Mouse (Mus musculus) MEL (cell line): ENCODE results near the gene Snx10. TPM values are rescaled to one million over a fixed set of nuclear protein-coding genes. Genes with fewer than 3 reads are reported as not detected.

ENCODE experiments used
- DNase-seq: peaks from one replicate; pipeline ENCODE4 v3.0.0; 2011; ENCODE audit warnings: low read depth, low spot score
- H3K27ac ChIP-seq: 2 replicates; pipeline ENCODE4 v1.5.1; 2012; ENCODE audit warnings: low read depth, mild to moderate bottlenecking, control low read depth, low read length, moderate library complexity; ENCODE audit not compliant: control insufficient read depth
- H3K27me3 ChIP-seq, 2 experiments: fragments of 150-350 bp in 1 of 2; sonication (generic) in 1 of 2; 2 replicates each; pipeline ENCODE4 v1.6.1; 2012; ENCODE audit warnings: low read length in 2 of 2, mild to moderate bottlenecking in 2 of 2, improper control_type of control experiment in 1 of 2, moderate library complexity in 1 of 2; ENCODE audit not compliant: insufficient read depth in 2 of 2, control insufficient read depth in 1 of 2
- H3K36me3 ChIP-seq, 2 experiments: 2 replicates each; pipeline ENCODE4 v1.6.1; 2012 to 2014; ENCODE audit warnings: low read length in 2 of 2, improper control_type of control experiment in 1 of 2, inconsistent platforms in 1 of 2, mild to moderate bottlenecking in 1 of 2; ENCODE audit not compliant: insufficient read depth in 2 of 2, control insufficient read depth in 1 of 2
- H3K4me1 ChIP-seq, 2 experiments: fragments of 150-350 bp in 1 of 2; sonication (generic) in 1 of 2; 2 replicates each; pipeline ENCODE4 v1.6.1; 2012; ENCODE audit warnings: low read length in 2 of 2, improper control_type of control experiment in 1 of 2, mild to moderate bottlenecking in 1 of 2; ENCODE audit not compliant: insufficient read depth in 2 of 2, control insufficient read depth in 1 of 2
- H3K4me3 ChIP-seq, 2 experiments: fragments of 150-350 bp in 1 of 2; sonication (generic) in 1 of 2; 2 replicates each; pipeline ENCODE4 v1.5.1; 2012; ENCODE audit warnings: low read depth in 2 of 2, low read length in 2 of 2, mild to moderate bottlenecking in 2 of 2, moderate library complexity in 2 of 2, control low read depth in 1 of 2, improper control_type of control experiment in 1 of 2; ENCODE audit not compliant: control insufficient read depth in 1 of 2, insufficient read depth in 1 of 2
- H3K79me2 ChIP-seq: 2 replicates; pipeline ENCODE4 v1.6.1; 2012; ENCODE audit warnings: mild to moderate bottlenecking, low read length, moderate library complexity; ENCODE audit not compliant: control insufficient read depth, poor library complexity, insufficient read depth
- H3K9ac ChIP-seq: 2 replicates; pipeline ENCODE4 v1.6.1; 2012; ENCODE audit warnings: low read depth, mild to moderate bottlenecking, control low read depth, low read length, moderate library complexity; ENCODE audit not compliant: control insufficient read depth, poor library complexity, severe bottlenecking
- H3K9me3 ChIP-seq: fragments of 150-350 bp; sonication (generic); replicated peaks from 2 replicates; pipeline ENCODE4 v1.6.1; 2012; ENCODE audit warnings: mild to moderate bottlenecking, low read length, improper control_type of control experiment, moderate library complexity; ENCODE audit not compliant: insufficient read depth
- BHLHE40 ChIP-seq: IDR thresholded peaks from 2 replicates; pipeline ENCODE4 v1.6.1; 2012; ENCODE audit warnings: low read depth, mild to moderate bottlenecking, inconsistent platforms, low read length, improper control_type of control experiment, borderline replicate concordance
- CHD1 ChIP-seq: IDR thresholded peaks from 2 replicates; pipeline ENCODE4 v1.6.1; 2012; ENCODE audit warnings: low read depth, mild to moderate bottlenecking, inconsistent platforms, low read length, improper control_type of control experiment
- ELF1 ChIP-seq: IDR thresholded peaks from 2 replicates; pipeline ENCODE4 v1.6.1; 2014; ENCODE audit warnings: low read depth, mild to moderate bottlenecking, inconsistent platforms, low read length, improper control_type of control experiment, moderate library complexity
- HCFC1 ChIP-seq: IDR thresholded peaks from 2 replicates; pipeline ENCODE4 v1.6.1; 2012; ENCODE audit warnings: low read depth, mild to moderate bottlenecking, inconsistent platforms, low read length, improper control_type of control experiment, moderate library complexity
- JUND ChIP-seq: IDR thresholded peaks from 2 replicates; pipeline ENCODE4 v1.6.1; 2011; ENCODE audit warnings: low read depth, mild to moderate bottlenecking, improper control_type of control experiment, low read length
- MAX ChIP-seq: IDR thresholded peaks from 2 replicates; pipeline ENCODE4 v1.6.1; 2011; ENCODE audit warnings: low read length, improper control_type of control experiment
- MYB ChIP-seq: IDR thresholded peaks from 2 replicates; pipeline ENCODE4 v1.6.1; 2011; ENCODE audit warnings: mild to moderate bottlenecking, low read depth, low read length, improper control_type of control experiment
- NRF1 ChIP-seq: IDR thresholded peaks from 2 replicates; pipeline ENCODE4 v1.6.1; 2014; ENCODE audit warnings: low read depth, mild to moderate bottlenecking, inconsistent platforms, low read length, improper control_type of control experiment, moderate library complexity; ENCODE audit not compliant: poor library complexity, insufficient read depth, severe bottlenecking
- POLR2A ChIP-seq, 2 experiments: IDR thresholded peaks; 2 replicates each; pipeline ENCODE4 v1.6.1; 2011 to 2012; ENCODE audit warnings: low read length in 2 of 2, mild to moderate bottlenecking in 2 of 2, control low read depth in 1 of 2, improper control_type of control experiment in 1 of 2, low read depth in 1 of 2, moderate library complexity in 1 of 2; ENCODE audit not compliant: control insufficient read depth in 1 of 2, insufficient read depth in 1 of 2, poor library complexity in 1 of 2
- RAD21 ChIP-seq: IDR thresholded peaks from 2 replicates; pipeline ENCODE4 v1.6.1; 2011; ENCODE audit warnings: mild to moderate bottlenecking, low read depth, low read length, improper control_type of control experiment
- SMC3 ChIP-seq: IDR thresholded peaks from 2 replicates; pipeline ENCODE4 v1.6.1; 2011; ENCODE audit warnings: low read depth, low read length, improper control_type of control experiment
- TCF12 ChIP-seq: IDR thresholded peaks from 2 replicates; pipeline ENCODE4 v1.6.1; 2014; ENCODE audit warnings: low read depth, mild to moderate bottlenecking, inconsistent platforms, low read length, improper control_type of control experiment, moderate library complexity
- UBTF ChIP-seq: IDR thresholded peaks from 2 replicates; pipeline ENCODE4 v1.6.1; 2012; ENCODE audit warnings: low read depth, mild to moderate bottlenecking, inconsistent platforms, low read length, improper control_type of control experiment, moderate library complexity, borderline replicate concordance; ENCODE audit not compliant: insufficient read depth
- ZKSCAN1 ChIP-seq: IDR thresholded peaks from 2 replicates; pipeline ENCODE4 v1.6.1; 2012; ENCODE audit warnings: low read depth, mild to moderate bottlenecking, inconsistent platforms, low read length, improper control_type of control experiment, moderate library complexity
- ZNF384 ChIP-seq: IDR thresholded peaks from 2 replicates; pipeline ENCODE4 v1.6.1; 2012; ENCODE audit warnings: low read depth, mild to moderate bottlenecking, inconsistent platforms, low read length, improper control_type of control experiment
- polyA plus RNA-seq, 2 experiments: library from polyadenylated mRNA; stranded (reverse) in 1 of 2; unstranded in 1 of 2; fragments of >175 nt in 1 of 2; fragments of >200 nt in 1 of 2; gene quantifications; 2 replicates each; pipeline versions ENCODE4 v1.2.1 to v1.2.4; 2012; ENCODE audit warnings: low replicate concordance in 2 of 2, low read depth in 1 of 2; ENCODE audit not compliant: insufficient read length in 2 of 2, insufficient read depth in 1 of 2, missing spikeins in 1 of 2
- total RNA-seq: library from RNA; depleted of rRNA; stranded (reverse); fragments of 300-350 nt; gene quantifications from 2 replicates; pipeline ENCODE4 v1.2.3, GENCODE M21; 2012

Gene Snx10
- total and polyA plus RNA-seq, 3 experiments, result 3.9 to 7.0 TPM; not detected in 1

GRCm38 (mm10) chr6:51486731-51487130, 37.0 kb upstream of the Snx10 start:
- Histone ChIP-seq H3K9ac (no peak overlapping the region; the same call in 1 of the 2 replicates), H3K4me3 (no peak overlapping the region), H3K36me3 (peaks cover 6 to 28% of the 10 kb centered on the region in 2 experiments), H3K4me1 (peaks cover 12 to 15% of the 10 kb centered on the region in 2 experiments), H3K79me2 (no peaks in the 10 kb centered on the region), H3K27me3 (no peaks in the 10 kb centered on the region), H3K9me3 (no peaks in the 10 kb centered on the region), H3K27ac (peak overlapping the region; percentile 95)
- peak; percentile 49 for DNase-seq
- TF ChIP-seq MAX, result no peak
- TF ChIP-seq JUND, result no peak
- no peak for TF ChIP-seq POLR2A (IDR thresholded peaks at IDR 0.05; ENCODE audit: control insufficient read depth in 1 of 2, insufficient read depth in 1 of 2, low read depth in 1 of 2, low read length in 2 of 2, poor library complexity in 1 of 2)

GRCm38 (mm10) chr6:51489787-51490186, 33.9 kb upstream of the Snx10 start:
- Histone ChIP-seq H3K27ac (no peak overlapping the region), H3K36me3 (peaks cover 0 to 23% of the 10 kb centered on the region in 2 experiments; a peak in 2 of 4 replicates), H3K4me3 (no peak overlapping the region), H3K9ac (no peak overlapping the region), H3K79me2 (no peaks in the 10 kb centered on the region), H3K4me1 (peaks cover 12 to 14% of the 10 kb centered on the region in 2 experiments), H3K9me3 (no peaks in the 10 kb centered on the region), H3K27me3 (no peaks in the 10 kb centered on the region)
- TF ChIP-seq SMC3, result no peak
- no peak for TF ChIP-seq UBTF
- TF ChIP-seq CHD1, result no peak
- no peak for TF ChIP-seq ZNF384
- TF ChIP-seq RAD21, result no peak
- no peak for TF ChIP-seq MAX
- TF ChIP-seq TCF12, result no peak
- TF ChIP-seq HCFC1, result no peak
- no peak for TF ChIP-seq BHLHE40
- TF ChIP-seq POLR2A (IDR thresholded peaks at IDR 0.05; ENCODE audit: control insufficient read depth in 1 of 2, insufficient read depth in 1 of 2, low read depth in 1 of 2, low read length in 2 of 2, poor library complexity in 1 of 2), result no peak
- TF ChIP-seq MYB, result no peak
- no peak for TF ChIP-seq ZKSCAN1
- no peak for TF ChIP-seq ELF1
- no peak for TF ChIP-seq JUND
- no peak for TF ChIP-seq NRF1
- DNase-seq, result no peak
